Comparison of ENCODE assay signal across 24 mouse cellular contexts in the genomic region with DNA sequence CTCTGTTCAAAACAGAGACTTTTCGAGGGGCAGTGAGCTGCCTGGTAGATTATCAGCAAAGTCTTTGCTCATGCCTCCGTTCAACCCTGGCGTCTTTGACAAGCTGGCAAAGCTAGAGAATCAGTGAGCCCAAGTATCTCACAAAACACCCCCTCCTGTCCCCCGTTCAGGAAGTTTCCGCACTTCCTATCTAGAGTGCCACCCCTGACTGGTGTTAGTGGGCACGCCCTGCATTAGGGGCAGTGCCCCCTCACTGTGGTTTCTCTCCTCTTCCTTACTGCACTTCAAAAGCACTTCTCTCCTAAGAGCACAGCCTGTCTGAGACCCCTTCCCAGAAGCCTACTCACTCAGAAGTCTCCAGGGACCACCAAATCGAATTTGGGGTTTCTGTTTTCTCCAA.
A peak's percentile ranks its signal among the peaks of the same experiment; 100 is the strongest.
DNase-seq lines count a peak whose midpoint lies in the region; ATAC-seq and TF ChIP-seq lines count a peak whose summit lies in the region.
"Had no signal": no experiment of that assay in that cellular context is flagged by ENCODE, and none has a peak within 500 bp of the region (broad histone marks: within the 10 kb centered on the region; RNA-seq: fewer than 3 reads in every experiment).

No protein-coding gene starts in this region.

- H3K4me3 ChIP-seq in thymus, adult 2 months (ENCODE audit: control insufficient read depth, insufficient read depth, low read length): no peak overlapping the region
- H3K4me3 ChIP-seq in megakaryocyte, embryonic 14.5 days (replicated peaks): peak overlapping the region; percentile 80
- H3K4me3 ChIP-seq in intestine, postnatal 0 days (ENCODE audit: low read depth, low read length): no peak overlapping the region
- no peak overlapping the region for H3K4me3 ChIP-seq in midbrain, embryonic 11.5 days (ENCODE audit: low read depth, low read length)
- H3K4me3 ChIP-seq: embryonic facial prominence, embryonic 13.5 days; forebrain, embryonic 12.5 days; gastrocnemius, adult 2 months; heart, embryonic 10.5 days; heart, embryonic 15.5 days; hindbrain, embryonic 13.5 days had no signal

- DNase-seq in thymus, postnatal 14 days: peak; percentile 4
- no peak for DNase-seq in thymus, adult 2 months
- peak; percentile 7 to 46 for DNase-seq in natural killer cell, adult 2 months (ENCODE audit: low spot score in 2 of 2)
- no peak for DNase-seq in midbrain, embryonic 11.5 days (ENCODE audit: low spot score, missing footprints)
- DNase-seq in frontal cortex, postnatal 25 days (ENCODE audit: low spot score in 2 of 2): no peak
- DNase-seq: adrenal gland, adult 8-10 months; adrenal gland, postnatal 36 days; cerebellum, adult 11 months; cerebellum, adult 9-10 months; cerebellum, postnatal 25 days; gastrocnemius, adult 2 months; gastrocnemius, postnatal 25 days; heart, adult 11 months; heart, postnatal 36 days had no signal

- H3K27ac ChIP-seq in thymus, adult 2 months (ENCODE audit: control insufficient read depth, insufficient read depth, low read length): no peak overlapping the region
- no peak overlapping the region for H3K27ac ChIP-seq in intestine, postnatal 0 days (ENCODE audit: low read depth, low read length)
- no peak overlapping the region for H3K27ac ChIP-seq in midbrain, embryonic 11.5 days (ENCODE audit: low read depth, low read length)
- H3K27ac ChIP-seq: embryonic facial prominence, embryonic 13.5 days; forebrain, embryonic 12.5 days; gastrocnemius, adult 2 months; heart, embryonic 10.5 days; heart, embryonic 15.5 days; hindbrain, embryonic 13.5 days; hindbrain, postnatal 0 days had no signal

- H3K27me3 ChIP-seq in thymus, adult 2 months (ENCODE audit: control insufficient read depth, insufficient read depth, low read length): no peaks in the 10 kb centered on the region
- H3K27me3 ChIP-seq in megakaryocyte, embryonic 14.5 days (replicated peaks): peaks cover 20% of the 10 kb centered on the region
- H3K27me3 ChIP-seq in intestine, postnatal 0 days (replicated peaks; ENCODE audit: control insufficient read depth, insufficient read depth, low read length): no peaks in the 10 kb centered on the region
- H3K27me3 ChIP-seq in midbrain, embryonic 11.5 days (ENCODE audit: control insufficient read depth, insufficient read depth, low read length): no peaks in the 10 kb centered on the region
- H3K27me3 ChIP-seq: embryonic facial prominence, embryonic 13.5 days; forebrain, embryonic 12.5 days; heart, embryonic 15.5 days; hindbrain, embryonic 13.5 days had no signal

- ATAC-seq in granulocyte monocyte progenitor cell, adult 5-6 weeks (replicated peaks; ENCODE audit: poor library complexity, severe bottlenecking): peak; percentile 87
- no peak for ATAC-seq in intestine, postnatal 0 days
- no peak for ATAC-seq in midbrain, embryonic 11.5 days (ENCODE audit: low FRiP score)
- ATAC-seq: forebrain, embryonic 16.5 days; hindbrain, postnatal 0 days had no signal

- no peak for TF ChIP-seq POLR2A in thymus, adult 2 months (IDR thresholded peaks at IDR 0.05; ENCODE audit: control insufficient read depth, extremely low read depth, insufficient read depth, low read length, poor library complexity)

- no peaks in the 10 kb centered on the region for H3K36me3 ChIP-seq in thymus, adult 2 months (ENCODE audit: control insufficient read depth, insufficient read depth, low read length)
- H3K36me3 ChIP-seq in megakaryocyte, embryonic 14.5 days (replicated peaks; ENCODE audit: low read length): no peaks in the 10 kb centered on the region
- no peaks in the 10 kb centered on the region for H3K36me3 ChIP-seq in intestine, postnatal 0 days (ENCODE audit: control insufficient read depth, insufficient read depth)
- no peaks in the 10 kb centered on the region for H3K36me3 ChIP-seq in midbrain, embryonic 11.5 days (ENCODE audit: control insufficient read depth, insufficient read depth, low read length)
- H3K36me3 ChIP-seq: embryonic facial prominence, embryonic 13.5 days; forebrain, embryonic 12.5 days; heart, embryonic 10.5 days; heart, embryonic 15.5 days; hindbrain, embryonic 13.5 days had no signal

- no peaks in the 10 kb centered on the region for H3K9me3 ChIP-seq in megakaryocyte, embryonic 14.5 days
- no peaks in the 10 kb centered on the region for H3K9me3 ChIP-seq in intestine, postnatal 0 days (ENCODE audit: control insufficient read depth)
- no peaks in the 10 kb centered on the region for H3K9me3 ChIP-seq in midbrain, embryonic 11.5 days (ENCODE audit: control insufficient read depth, low read length)
- H3K9me3 ChIP-seq: embryonic facial prominence, embryonic 13.5 days; forebrain, embryonic 12.5 days; heart, embryonic 10.5 days; heart, embryonic 15.5 days; hindbrain, embryonic 13.5 days had no signal

- WGBS in thymus, adult 2 months: 4% methylated on average over 7 of the region's 7 CpGs
- 91% methylated on average over 7 of the region's 7 CpGs for WGBS in intestine, postnatal 0 days
- 90% methylated on average over 7 of the region's 7 CpGs for WGBS in midbrain, embryonic 11.5 days

- no peak for TF ChIP-seq CTCF in thymus, adult 2 months (IDR thresholded peaks at IDR 0.05; ENCODE audit: borderline replicate concordance, control insufficient read depth, extremely low read depth, insufficient read depth, low read length, poor library complexity)
- no peak for TF ChIP-seq CTCF in intestine, postnatal 0 days (IDR thresholded peaks at IDR 0.05; ENCODE audit: low read depth)

- H3K4me2 ChIP-seq in intestine, postnatal 0 days (replicated peaks; ENCODE audit: low read depth): no peak overlapping the region
- H3K4me2 ChIP-seq in midbrain, embryonic 11.5 days: no peak overlapping the region
- H3K4me2 ChIP-seq: embryonic facial prominence, embryonic 13.5 days; forebrain, embryonic 12.5 days; heart, embryonic 15.5 days; hindbrain, embryonic 13.5 days had no signal

- 0 out of 2 replicates have a peak, but pooled peaks cover 2% of the 10 kb centered on the region for H3K4me1 ChIP-seq in thymus, adult 2 months (replicated peaks; ENCODE audit: control insufficient read depth, insufficient read depth, low read length)
- peaks cover 42% of the 10 kb centered on the region for H3K4me1 ChIP-seq in megakaryocyte, embryonic 14.5 days
- no peaks in the 10 kb centered on the region for H3K4me1 ChIP-seq in intestine, postnatal 0 days (replicated peaks; ENCODE audit: control insufficient read depth, insufficient read depth, low read length)
- no peaks in the 10 kb centered on the region for H3K4me1 ChIP-seq in midbrain, embryonic 11.5 days (ENCODE audit: control insufficient read depth, insufficient read depth, low read length)
- H3K4me1 ChIP-seq: hindbrain, embryonic 13.5 days had no signal

- no peak overlapping the region for H3K9ac ChIP-seq in intestine, postnatal 0 days (ENCODE audit: low read depth, low read length)
- H3K9ac ChIP-seq in midbrain, embryonic 11.5 days (ENCODE audit: low read length): no peak overlapping the region
- H3K9ac ChIP-seq: embryonic facial prominence, embryonic 13.5 days; forebrain, embryonic 12.5 days; heart, embryonic 15.5 days; hindbrain, embryonic 13.5 days had no signal

Comparison
In these comparisons a context has a peak if more than half of its experiments do, and no peak if none do; other contexts are left out.
1. DNase-seq: peak in thymus, postnatal 14 days (single experiment) and natural killer cell, adult 2 months (2 of 2); none in thymus, adult 2 months (single experiment), midbrain, embryonic 11.5 days (single experiment) and frontal cortex, postnatal 25 days (0 of 2).